Mouse (Mus musculus) right cerebral cortex, adult 2 months (tissue): ENCODE measurements around the gene Acot6.
A peak's percentile ranks its signal among the peaks of the same experiment; 100 is the strongest.

Experiments
- DNase-seq, 2 experiments: peaks; one replicate each; pipeline ENCODE4 v3.0.0; 2021 to 2022; ENCODE audit warnings: low spot score in 2 of 2

The Acot6 gene

DNA sequence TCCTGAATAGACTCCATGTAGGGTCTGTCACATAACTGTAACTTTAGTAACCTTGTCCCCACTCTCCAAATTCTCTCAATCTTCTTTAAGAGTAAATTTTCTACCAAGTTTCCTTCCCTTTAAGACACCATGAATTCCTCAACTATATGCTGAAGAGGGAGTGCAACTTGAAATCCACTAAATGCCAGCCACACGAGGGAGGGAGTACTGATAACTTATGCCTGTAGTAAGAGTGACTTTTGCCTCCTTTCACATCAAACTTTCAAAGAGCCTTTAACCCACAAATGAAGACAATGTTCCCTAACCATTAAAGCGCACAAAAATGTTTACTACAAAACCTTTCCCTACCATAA is 1.0 kb downstream of the Acot6 start:
- no peak for DNase-seq

DNA sequence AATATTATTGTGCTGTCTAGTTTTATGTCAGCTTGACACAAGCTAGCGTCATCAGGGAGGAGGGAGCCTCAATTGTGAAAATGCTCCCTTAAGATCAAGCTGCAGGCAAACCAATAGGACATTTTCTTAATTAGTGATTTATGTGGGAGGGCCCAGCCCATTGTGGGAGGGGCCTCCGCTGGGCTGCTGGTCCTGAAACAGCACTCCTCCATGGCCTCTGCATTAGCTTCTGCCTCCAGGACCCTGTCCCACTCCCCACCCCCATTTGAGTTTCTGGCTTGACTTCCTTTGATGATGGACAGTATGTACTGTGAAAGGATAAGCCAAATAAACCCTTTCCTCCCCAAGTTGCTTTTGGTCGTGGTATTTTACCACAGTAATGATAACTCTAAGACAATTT is 6.6 kb downstream of the Acot6 start:
- DNase-seq = no peak

DNA sequence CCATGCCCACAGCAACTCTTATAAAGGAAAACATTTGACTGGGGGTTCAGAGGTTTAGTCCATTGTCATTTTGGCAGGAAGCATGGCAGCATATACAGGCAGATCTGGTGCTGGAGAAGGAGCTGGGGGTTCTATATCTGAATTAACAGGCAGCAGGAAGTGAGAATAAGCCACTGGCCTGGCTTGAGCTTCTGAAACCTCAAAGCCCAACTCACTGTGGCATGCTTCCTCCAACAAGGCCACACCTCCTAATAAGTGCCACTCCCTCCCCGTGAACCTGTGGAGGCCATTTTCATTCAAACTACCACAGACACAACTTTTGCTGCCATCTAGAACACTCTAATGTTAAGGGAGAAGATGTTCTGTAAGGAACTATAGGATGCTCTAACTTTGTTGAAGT is 7.2 kb downstream of the Acot6 start:
- DNase-seq = no peak

DNA sequence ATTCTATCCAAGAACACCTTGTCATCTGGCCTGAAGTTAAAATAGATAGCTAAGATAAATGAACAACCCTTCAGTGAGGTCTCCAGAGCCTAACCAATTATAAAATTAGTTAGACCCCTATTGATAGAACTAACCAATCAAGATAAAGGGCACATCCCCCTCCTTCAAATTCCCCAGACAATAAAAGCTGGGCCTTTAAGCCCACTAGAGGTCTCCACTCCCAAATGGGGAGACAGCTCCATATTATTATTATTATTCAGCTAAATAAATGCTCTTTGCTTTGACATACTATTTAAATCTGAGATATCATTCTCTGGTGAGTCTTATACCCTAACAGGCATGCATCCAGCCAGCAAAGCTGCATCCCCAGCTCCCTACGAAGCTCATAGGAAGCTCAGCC is 9.5 kb downstream of the Acot6 start:
- DNase-seq = no peak

DNA sequence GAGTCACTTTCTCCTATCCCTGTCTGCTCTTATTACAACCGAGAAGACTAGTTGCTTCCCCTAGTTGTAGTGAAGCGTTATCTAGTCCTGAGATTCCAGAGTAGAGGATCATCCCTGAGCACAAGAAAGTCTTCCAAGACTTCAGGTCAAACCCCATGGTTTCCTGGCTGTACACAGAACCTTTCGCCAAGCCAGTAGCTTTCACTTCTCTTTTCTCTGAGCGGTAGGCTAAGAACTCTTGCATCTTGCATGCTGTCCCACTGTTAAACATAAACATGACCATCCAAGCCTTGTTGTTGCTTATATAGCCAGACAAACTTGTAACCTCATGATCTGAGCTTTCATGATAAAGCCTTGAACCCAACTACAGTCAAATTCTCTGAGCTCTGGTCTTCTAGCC is 10.4 kb downstream of the Acot6 start:
- DNase-seq = no peak

DNA sequence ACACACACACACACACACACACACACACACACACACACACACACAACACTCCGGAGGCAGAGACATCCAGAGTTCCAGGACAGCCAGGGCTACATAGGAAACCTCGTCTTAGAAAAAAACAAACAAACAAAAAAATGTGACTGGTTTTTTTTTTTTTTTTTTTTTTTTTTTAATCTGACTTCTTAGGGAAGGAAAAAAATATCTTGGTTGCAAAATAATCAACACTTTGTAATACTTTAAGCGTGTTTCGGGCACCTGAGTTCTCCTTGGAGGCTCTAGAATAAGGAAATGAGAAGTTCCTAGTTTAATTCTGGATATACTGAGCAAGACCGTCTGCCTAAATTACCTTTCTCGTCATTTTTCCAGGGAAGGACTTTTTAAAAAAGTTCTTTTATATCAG is 13.2 kb downstream of the Acot6 start:
- no peak for DNase-seq

DNA sequence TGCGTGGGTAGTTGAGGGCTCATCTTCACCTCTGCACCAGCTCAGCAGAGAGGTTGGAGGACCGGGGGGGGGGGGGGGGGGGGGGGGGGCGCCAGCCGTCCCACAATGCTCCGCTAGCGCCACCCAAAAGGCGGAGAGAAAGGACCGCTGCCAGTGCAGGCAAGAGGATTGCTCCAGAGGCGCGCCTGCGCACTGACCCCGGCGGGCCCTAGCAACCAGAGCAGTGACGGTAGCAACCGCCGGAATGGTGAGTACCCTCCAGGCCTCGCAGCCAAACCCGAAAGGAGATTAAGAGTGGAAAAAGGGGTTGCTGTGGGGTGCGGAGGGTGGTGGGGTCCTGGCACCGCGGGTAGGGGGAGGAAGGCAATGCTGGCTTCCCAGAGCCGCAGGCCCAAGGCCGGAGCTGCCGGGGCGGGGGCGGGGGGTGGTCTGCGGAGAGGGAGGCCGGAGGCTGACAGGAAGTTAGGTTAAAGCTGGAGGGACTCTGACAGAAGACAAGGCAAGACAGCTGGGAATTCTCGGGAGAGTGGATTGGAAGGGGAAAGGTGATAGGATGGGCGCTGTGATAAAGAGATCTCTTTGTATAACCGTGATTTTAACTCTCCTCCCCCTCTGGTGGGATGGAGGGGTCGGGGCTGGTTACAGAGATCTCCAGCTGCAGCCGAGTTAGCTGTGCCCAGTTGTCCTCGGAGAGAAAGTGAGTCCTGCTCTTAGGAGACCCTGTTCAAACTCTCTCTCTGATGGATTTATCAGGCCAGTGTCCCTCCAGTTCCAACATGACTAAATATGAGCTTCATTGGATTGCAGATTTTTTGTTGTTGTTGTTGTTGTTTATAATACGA is 13.9 kb downstream of the Acot6 start, which contains the start of gene Dnal1:
Dnal1 (plus strand) TSS at position 214 of the 842 bp plus-strand sequence.
- peak; percentile 84 to 88 for DNase-seq

DNA sequence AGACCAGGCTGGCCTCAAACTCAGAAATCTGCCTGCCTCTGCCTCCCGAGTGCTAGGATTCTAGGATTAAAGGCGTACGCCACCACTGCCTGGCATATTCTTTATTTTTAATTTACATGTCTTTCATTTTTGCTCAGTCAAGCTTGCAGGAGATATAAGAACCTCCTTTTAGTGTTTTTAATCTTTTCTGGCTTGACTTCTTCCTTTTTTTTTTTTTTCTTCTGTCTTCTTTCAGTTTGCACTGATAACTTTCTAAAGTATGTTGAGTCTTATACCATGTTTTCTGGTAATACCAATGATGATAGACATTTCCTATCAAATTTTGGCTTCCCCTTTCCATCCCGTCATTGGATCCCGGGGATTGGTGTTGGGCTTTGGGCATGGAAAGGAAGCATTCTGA is 19.1 kb downstream of the Acot6 start:
- DNase-seq = no peak

DNA sequence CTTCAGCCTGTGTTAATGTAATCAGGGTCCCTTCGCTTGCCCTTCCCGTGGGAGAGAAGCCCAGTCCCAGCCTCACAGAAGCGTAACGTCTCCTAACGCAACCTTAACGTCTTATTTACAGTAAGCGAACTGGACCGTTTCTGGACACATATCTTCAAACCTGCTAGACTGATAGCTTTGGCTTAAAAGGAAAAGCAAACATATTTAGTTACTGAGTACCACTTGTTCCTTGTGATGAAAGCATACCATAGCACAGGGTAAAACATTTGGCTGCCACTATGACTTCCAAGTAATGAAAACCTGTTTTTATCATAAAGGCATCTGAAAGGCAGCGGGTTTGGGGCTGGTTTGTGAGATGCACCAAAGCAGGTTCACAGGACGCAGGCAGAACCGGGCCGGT is 25.4 kb downstream of the Acot6 start:
- DNase-seq = no peak

DNA sequence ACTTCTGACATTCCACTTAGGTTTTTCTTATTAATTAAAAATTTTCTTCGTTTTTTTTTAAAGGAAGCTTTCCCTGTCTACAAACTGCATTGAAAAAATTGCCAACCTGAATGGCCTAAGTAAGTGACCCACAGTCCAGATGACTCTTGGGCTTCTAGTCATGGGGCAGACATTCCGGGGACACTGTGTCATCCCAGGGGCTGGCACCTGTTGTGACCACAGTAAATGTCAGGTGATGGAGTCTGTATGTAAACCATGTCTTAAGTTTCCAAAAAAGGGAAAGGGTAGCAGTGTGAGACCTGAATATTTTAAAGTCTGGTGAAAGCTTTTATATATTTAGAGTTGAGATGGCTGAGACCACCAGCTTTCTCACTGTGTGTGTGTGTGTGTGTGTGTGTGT is 26.4 kb downstream of the Acot6 start:
- DNase-seq = no peak

DNA sequence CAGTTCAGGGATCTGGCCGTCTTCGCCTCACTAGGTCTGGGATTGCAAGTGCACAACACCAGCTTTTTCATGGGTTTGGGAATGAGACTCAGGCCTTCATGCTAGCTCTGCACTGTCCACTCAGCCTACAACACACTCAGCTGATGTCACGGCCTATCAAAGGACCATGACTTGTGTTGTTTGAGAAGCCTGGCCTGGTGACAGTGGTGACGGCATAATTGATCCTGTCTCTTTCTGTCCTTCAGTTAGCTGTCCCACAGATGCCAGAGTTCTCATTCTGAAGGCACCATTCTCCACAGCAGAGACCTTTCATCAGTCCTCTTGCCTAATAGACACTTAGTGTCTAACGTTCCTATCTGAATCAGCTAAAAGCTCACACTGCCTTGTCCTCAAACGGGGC is 28.1 kb downstream of the Acot6 start:
- DNase-seq = no peak

DNA sequence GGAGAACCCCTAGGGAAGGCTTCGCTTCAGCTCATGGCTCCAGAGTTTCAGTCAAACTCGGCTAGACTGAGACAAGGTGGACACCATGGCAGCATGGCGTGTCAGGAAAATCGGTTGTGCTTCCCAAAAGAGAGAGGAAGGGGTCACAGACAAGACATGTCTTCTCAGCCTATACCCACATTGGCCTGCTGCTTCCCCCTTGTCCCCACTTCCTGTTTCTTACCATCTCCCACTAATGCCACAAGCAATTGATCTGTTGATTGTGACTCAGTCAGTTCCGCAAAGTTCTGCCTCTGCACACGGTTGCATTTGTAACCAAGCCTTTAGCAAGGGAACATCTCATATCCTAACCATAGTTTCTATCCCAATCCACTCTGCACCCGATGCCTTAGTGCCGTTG is 29.5 kb downstream of the Acot6 start:
- no peak for DNase-seq

DNA sequence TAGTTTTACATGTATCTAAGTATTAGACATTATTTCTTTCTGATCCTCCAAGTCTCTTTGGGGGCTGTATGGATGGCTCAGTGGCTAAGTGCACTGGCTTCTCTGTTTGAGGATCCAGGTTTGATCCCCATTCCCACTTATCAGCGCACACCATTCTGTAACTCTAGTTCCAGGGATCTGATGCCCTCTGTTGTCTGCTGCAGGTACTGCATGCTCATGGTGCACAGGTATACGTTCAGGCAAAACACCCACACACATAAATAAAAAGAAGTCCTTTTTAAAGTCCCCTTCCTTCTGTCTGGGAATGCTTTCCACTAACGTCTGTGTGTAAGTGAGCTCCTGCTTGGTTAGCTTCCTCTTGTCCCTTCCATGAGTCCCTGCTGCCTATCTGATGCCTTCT is 31.8 kb downstream of the Acot6 start:
- peak in 1 of 2 experiments; percentile 36 for DNase-seq

DNA sequence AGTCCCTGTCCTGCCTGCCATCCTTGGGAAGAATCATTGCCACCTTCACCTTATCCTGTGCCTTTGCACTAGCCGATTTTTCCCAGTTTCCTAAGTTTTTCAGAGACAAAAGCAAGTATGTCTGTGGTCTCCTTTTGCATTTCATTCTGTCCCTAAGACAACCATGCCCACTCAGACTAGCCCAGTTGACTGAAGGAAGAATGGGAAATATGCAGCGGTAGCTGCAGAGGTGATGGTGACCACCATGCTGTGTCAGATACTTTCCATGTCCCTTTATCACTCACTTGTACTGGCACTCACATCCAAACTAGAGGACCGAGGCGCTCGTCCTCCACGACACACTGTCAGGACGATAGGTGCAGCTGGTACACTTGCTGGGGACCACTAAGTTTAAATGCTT is 36.7 kb downstream of the Acot6 start:
- no peak for DNase-seq

DNA sequence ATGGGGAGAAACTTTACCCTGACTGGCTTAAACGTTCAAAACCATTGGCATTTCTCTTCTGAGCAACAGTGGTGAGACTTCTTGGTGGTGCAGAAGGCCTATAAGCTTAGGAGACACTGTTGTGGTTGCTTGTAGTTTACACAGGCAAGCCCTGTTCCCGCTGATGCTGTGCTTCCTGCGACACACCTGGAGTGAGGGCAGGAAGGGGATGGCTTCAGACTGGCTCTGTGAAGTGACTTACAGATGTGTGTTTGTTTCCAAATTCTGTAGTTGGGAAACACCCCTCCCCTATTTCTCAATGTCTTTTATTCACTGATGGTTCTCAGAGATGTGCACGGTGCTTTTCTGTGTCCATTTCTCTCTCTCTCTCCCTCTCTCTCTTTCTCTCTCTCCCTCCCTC is 39.7 kb downstream of the Acot6 start:
- no peak for DNase-seq

DNA sequence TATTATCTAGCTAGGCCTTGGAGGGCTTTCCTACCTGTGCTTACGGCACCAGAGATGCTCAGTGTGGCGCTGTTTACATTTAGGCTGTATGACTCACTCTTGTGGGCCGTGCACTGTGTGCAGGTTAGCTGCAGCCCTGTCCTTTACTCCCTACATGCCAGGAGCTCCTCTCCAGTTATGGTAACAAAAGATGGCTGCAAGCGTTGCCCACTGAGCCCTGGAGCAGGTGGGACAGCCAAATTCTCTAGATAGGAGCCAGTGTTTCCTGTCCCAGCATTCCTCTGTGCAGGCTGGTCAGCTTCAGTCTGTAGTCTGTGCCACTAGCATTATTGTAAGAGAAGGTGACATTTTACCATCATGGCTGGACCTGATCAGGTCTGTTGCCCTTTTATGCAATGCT is 40.8 kb downstream of the Acot6 start:
- DNase-seq = no peak

DNA sequence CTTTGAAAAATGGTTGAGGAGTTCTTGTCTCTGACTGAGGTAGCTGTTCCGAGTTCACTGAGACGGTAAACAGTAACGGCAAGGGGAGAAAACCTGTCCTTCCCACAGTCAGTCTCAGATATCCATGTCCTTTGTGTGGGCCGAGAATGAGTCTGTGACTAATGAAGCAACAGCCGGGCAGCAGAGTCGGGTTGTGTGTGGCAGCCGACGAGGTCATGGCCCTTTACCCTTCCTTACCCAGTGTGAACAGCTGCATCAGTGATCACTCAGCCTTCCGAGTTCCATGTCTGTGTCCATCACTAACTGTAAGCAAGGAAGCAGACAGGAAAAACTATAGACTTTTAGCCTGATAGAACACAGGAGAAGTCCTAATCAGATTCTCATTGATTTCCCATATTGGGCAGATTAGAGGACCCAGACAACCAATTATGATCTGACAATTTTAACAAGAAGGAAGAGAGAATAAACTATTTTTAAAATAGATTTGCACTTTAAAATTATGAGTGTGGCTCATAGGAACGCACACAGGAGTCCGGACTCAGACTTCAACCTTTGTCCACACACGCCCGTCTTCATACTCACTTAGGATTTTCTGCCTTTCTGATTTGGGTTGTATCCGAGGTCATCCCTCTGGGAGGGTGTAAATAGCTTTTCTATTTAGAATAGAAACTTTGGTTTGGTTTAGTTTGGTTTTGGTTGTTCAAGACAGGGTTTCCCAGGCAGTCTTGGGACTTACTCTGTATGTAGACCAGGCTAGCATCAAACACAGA is 42.0 kb downstream of the Acot6 start:
- DNase-seq = no peak

DNA sequence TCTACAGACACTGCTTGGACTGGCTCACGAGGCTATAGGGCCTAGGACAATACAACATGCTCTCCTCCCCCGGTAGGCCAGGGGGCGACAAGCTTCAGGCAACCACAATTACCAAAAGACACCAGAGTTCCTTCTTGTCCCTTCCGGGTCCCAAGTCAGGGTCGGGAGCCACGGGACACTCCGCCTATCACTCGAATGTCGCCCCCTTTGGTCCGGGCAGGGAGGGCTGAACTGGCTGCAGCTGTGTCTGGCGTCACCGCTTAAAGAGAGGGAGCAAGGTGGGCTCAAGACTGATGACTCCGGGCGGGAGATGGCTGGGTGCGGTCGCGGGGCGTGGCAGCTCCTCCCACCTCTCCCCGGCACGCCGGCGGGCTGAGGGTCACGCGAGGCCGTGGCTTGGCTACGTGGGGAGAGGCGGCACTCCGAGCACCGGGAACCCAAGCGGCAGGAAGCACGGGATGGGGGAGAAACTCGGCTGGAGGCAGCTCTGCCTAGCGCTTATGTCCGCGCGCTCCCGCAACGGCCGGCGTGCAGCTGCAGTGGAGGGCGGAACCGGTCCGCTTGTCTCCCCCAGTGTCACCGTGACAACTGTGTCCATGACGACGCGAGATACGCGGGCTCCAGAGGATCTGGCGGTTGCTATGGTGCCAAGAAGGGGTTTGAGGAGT is 47.6 kb downstream of the Acot6 start, which contains the start of gene Pnma1:
Pnma1 (minus strand) TSS at position 536 of the 668 bp plus-strand sequence.
- DNase-seq = peak; percentile 85 to 87

DNA sequence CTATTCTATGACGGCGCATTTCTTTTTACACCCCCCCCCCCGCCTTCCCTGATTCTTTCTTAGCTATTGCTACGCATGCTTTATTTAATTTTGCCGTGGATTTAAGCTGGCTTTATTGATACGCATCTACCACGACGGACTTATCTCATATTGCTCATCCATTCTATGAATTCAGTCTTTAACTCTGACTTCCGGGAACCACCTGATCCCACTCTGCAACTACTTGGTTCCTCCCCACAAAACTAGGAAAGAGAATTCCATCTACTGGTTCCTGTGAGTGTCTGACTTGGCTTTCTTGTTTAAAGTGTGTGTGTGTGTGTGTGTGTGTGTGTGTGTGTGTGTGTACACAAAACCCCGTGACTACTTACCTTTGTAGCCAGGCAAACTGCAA is 48.2 kb downstream of the Acot6 start:
- no peak for DNase-seq

DNA sequence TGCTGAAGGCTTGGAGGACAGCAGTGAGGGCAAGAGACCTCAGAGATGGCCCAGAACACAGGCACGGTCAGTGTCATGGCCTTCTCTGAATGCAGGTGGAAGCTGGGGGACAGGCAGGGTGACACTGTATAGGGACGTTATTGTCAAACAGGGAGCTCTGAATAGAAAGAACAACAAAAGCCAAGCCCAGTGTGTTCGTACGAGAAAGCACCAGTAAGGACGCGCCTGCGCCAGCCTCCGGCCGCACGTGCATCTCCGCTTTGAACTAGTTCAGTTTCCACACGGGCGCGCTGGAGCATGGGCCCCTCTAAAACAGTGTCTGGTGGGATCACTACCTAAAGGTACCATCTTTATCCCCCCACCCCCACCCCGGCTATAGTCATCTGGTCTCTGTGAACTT is 49.5 kb downstream of the Acot6 start:
- no peak for DNase-seq

DNA sequence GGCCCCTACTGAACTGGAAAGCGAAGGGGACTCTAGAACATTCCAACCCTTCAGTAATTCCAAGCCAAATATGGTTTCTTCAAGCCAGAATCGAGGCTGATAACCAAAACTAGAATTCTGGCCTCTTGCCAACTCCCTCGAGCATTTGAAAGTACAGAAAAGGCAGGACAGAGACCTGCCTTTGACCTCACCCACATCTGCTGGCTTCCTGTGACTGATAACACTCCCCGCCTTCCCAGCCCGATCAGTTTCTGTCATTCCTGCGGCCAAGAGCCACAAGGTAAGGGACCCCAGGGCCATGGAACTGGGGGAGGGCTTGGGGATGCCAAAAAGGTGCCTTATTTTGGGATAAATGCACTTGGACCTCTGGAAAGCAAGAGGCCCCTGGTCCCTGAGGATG is 50.5 kb downstream of the Acot6 start:
- DNase-seq = no peak

DNA sequence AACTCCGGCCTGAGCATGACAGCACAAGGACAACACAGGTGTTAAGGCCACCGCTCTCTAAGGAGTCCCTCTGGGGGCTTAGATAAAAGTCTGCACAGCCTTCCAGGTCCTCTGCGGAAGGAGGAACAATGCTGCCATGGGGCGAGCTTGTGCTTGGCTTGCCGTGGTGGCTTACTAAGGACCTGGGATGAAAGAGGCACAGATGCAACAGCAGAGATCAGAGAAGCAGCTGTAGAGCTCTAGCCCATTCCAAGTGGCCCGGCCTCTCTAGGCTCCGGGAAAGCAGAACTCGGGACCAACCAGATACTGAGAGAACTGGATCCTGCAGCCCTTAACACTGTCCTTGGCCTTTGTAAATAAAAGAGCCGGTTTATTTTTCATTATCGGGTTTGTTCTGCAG is 51.5 kb downstream of the Acot6 start:
- DNase-seq = no peak
